Mouse (Mus musculus): Measurements from ENCODE around the gene Tnfaip8l1. TPM values are rescaled to one million over a fixed set of nuclear protein-coding genes. Genes with fewer than 3 reads are reported as not detected.
A peak's percentile ranks its signal among the peaks of the same experiment; 100 is the strongest.

The Tnfaip8l1 gene
- polyA plus RNA-seq, 3 experiments from 2014 or later = 29.8 to 39.7 (median 37.9) TPM

- ATAC-seq = peak; percentile 98
These were observed 21.4 kb downstream of the Tnfaip8l1 start, which contains the start of gene Mydgf for GRCm38 (mm10) chr17:56183658-56184103. Gene Mydgf (minus strand): TSS chr17:56183920.

GRCm38 (mm10) chr17:56185281-56186141 lies 23.2 kb downstream of the Tnfaip8l1 start:
- ATAC-seq = no peak

- ATAC-seq = no peak
These were observed 29.0 kb downstream of the Tnfaip8l1 start for GRCm38 (mm10) chr17:56191266-56191665.

- no peak for ATAC-seq
These were observed 32.1 kb downstream of the Tnfaip8l1 start for GRCm38 (mm10) chr17:56194357-56194756.

GRCm38 (mm10) chr17:56194765-56195164 lies 32.5 kb downstream of the Tnfaip8l1 start:
- ATAC-seq = no peak

- ATAC-seq = no peak
These were observed 34.6 kb downstream of the Tnfaip8l1 start for GRCm38 (mm10) chr17:56196860-56197259.

GRCm38 (mm10) chr17:56200586-56200985 lies 38.3 kb downstream of the Tnfaip8l1 start:
- ATAC-seq = no peak

- no peak for ATAC-seq
These were observed 39.4 kb downstream of the Tnfaip8l1 start for GRCm38 (mm10) chr17:56201642-56202041.

GRCm38 (mm10) chr17:56202476-56202875 lies 40.2 kb downstream of the Tnfaip8l1 start:
- no peak for ATAC-seq

GRCm38 (mm10) chr17:56203729-56204128 lies 41.5 kb downstream of the Tnfaip8l1 start:
- no peak for ATAC-seq

GRCm38 (mm10) chr17:56206276-56206884 lies 44.1 kb downstream of the Tnfaip8l1 start:
- no peak for ATAC-seq

GRCm38 (mm10) chr17:56206986-56207674 lies 44.9 kb downstream of the Tnfaip8l1 start:
- no peak for ATAC-seq

- no peak for ATAC-seq
These were observed 45.8 kb downstream of the Tnfaip8l1 start for GRCm38 (mm10) chr17:56207963-56208530.

- no peak for ATAC-seq
These were observed 46.5 kb downstream of the Tnfaip8l1 start for GRCm38 (mm10) chr17:56208821-56209220.

- ATAC-seq = no peak
These were observed 48.8 kb downstream of the Tnfaip8l1 start for GRCm38 (mm10) chr17:56211090-56211489.

GRCm38 (mm10) chr17:56212676-56213075 lies 50.4 kb downstream of the Tnfaip8l1 start:
- ATAC-seq = no peak

- no peak for ATAC-seq
These were observed 52.0 kb downstream of the Tnfaip8l1 start for GRCm38 (mm10) chr17:56214229-56214628.

GRCm38 (mm10) chr17:56217670-56218069 lies 55.4 kb downstream of the Tnfaip8l1 start:
- ATAC-seq = no peak

GRCm38 (mm10) chr17:56218377-56219191 lies 56.3 kb downstream of the Tnfaip8l1 start, which contains the start of gene Dpp9:
Gene Dpp9 (minus strand): TSS chr17:56218905.
- peak; percentile 99 for ATAC-seq

GRCm38 (mm10) chr17:56219251-56219650 lies 57.0 kb downstream of the Tnfaip8l1 start:
- peak; percentile 3 for ATAC-seq

GRCm38 (mm10) chr17:56219805-56220204 lies 57.5 kb downstream of the Tnfaip8l1 start:
- no peak for ATAC-seq
